Mouse (Mus musculus) midbrain, embryonic 14.5 days (tissue): ENCODE measurements around the gene Mfge8. TPM values are rescaled to one million over a fixed set of nuclear protein-coding genes. Genes with fewer than 3 reads are reported as not detected.

Source experiments
- ATAC-seq: fragments of 200-750 bp; cut with Nextera tagmentation; 2 replicates; pipeline ENCODE4 v1.8.0; 2017; ENCODE audit warnings: moderate number of reproducible peaks, moderate library complexity; ENCODE audit not compliant: low FRiP score, low TSS enrichment
- DNase-seq: peaks from one replicate; pipeline ENCODE4 v3.0.0-alpha.2; 2015
- H3K27ac ChIP-seq: fragments of 300-500 bp; sonication (generic); replicated peaks from 2 replicates; pipeline ENCODE4 v1.5.1; 2014; ENCODE audit warnings: mild to moderate bottlenecking, low read depth, low read length, moderate library complexity
- H3K27me3 ChIP-seq: fragments of 300-500 bp; sonication (generic); 2 replicates; pipeline ENCODE4 v1.6.1; 2014; ENCODE audit warnings: low read length, control low read depth, mixed read lengths; ENCODE audit not compliant: control insufficient read depth, insufficient read depth
- H3K36me3 ChIP-seq: fragments of 300-500 bp; sonication (generic); 2 replicates; pipeline ENCODE4 v1.6.1; 2014; ENCODE audit warnings: low read length, control low read depth; ENCODE audit not compliant: control insufficient read depth, insufficient read depth
- H3K4me1 ChIP-seq: fragments of 300-500 bp; sonication (generic); 2 replicates; pipeline ENCODE4 v1.6.1; 2014; ENCODE audit warnings: mild to moderate bottlenecking, antibody characterized with exemption, low read length, control low read depth; ENCODE audit not compliant: control insufficient read depth, insufficient read depth
- H3K4me2 ChIP-seq: fragments of 300-500 bp; sonication (generic); 2 replicates; pipeline ENCODE4 v1.6.1; 2014; ENCODE audit warnings: mild to moderate bottlenecking, low read length, moderate library complexity
- H3K4me3 ChIP-seq: fragments of 300-500 bp; sonication (generic); replicated peaks from 2 replicates; pipeline ENCODE4 v1.5.1; 2014; ENCODE audit warnings: low read depth, low read length
- H3K9ac ChIP-seq: fragments of 300-500 bp; sonication (generic); replicated peaks from 2 replicates; pipeline ENCODE4 v1.6.1; 2014; ENCODE audit warnings: mild to moderate bottlenecking, low read length, moderate library complexity
- H3K9me3 ChIP-seq: fragments of 300-500 bp; sonication (generic); 2 replicates; pipeline ENCODE4 v1.6.1; 2016; ENCODE audit warnings: low read length, control low read depth, mixed read lengths; ENCODE audit not compliant: control insufficient read depth
- WGBS: fragments of 180-500 bp; shearing (Covaris S2); extraction: QIAGEN DNeasy Blood & Tissue Kit; methylation state at CpG from one replicate; pipeline ENCODE4 v1.1.7; 2014; 5-methylcytosine and 5-hydroxymethylcytosine counted together
- polyA plus RNA-seq: library from polyadenylated mRNA; unstranded; fragments of >200 nt; fragmentation: Nextera tagmentation; extraction: Ambion mirVana; gene quantifications from 2 replicates; pipeline ENCODE4 v1.2.1, GENCODE M21; 2014

The Mfge8 gene
- polyA plus RNA-seq, 1 experiment from 2014 or later: 93.5 TPM

DNA sequence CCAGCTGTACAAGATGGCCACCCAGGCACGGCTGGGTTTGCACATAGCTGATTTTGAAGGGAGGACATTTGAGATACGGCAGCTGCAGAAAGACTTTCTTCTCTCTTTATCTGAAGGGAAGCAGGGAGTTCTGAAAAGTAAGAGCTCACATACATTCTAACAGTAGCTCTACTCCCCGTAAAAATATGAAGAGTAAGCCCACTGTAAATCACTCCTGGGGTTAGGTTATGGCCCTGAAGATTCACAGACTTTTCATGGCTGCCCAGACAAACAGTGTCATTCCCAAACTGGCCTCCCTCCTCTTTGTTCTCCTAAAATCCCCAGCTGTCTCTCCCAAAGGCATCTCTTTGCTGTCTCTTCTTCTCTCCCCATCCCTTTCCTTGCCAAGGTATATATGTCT, 24.9 kb upstream of the Mfge8 start:
- DNase-seq (no peak), ATAC-seq (no peak)
- H3K9ac ChIP-seq: no peak overlapping the region
- H3K36me3 ChIP-seq: no peaks in the 10 kb centered on the region
- no peaks in the 10 kb centered on the region for H3K4me1 ChIP-seq
- no peaks in the 10 kb centered on the region for H3K9me3 ChIP-seq
- H3K27me3 ChIP-seq: no peaks in the 10 kb centered on the region
- H3K4me2 ChIP-seq: no peak overlapping the region
- H3K4me3 ChIP-seq: no peak overlapping the region
- no peak overlapping the region for H3K27ac ChIP-seq
- WGBS: 79% methylated on average over 3 of the region's 3 CpGs

DNA sequence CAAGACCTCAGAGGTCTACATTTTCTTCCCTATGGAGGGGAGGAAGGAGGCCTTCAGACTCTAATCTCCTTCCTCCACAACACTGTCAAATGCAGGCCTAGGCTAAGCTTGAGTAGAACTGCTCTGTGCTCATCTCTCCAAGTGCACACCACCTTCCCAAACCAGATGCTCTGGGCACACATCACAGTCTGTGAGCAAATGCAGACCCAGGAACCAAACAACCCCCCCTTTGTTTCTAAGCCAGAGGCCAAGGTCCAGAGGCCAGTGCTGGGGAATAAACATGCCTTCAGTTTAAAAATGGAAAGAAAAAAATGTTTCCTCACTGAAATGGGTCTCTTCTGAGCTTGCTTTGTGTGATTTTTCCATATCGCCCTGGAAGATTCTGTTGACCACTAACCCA, 22.9 kb upstream of the Mfge8 start:
- ATAC-seq (no peak), DNase-seq (no peak)
- no peaks in the 10 kb centered on the region for H3K4me1 ChIP-seq
- H3K9me3 ChIP-seq: no peaks in the 10 kb centered on the region
- H3K27me3 ChIP-seq: no peaks in the 10 kb centered on the region
- H3K4me2 ChIP-seq: no peak overlapping the region
- no peak overlapping the region for H3K4me3 ChIP-seq
- H3K36me3 ChIP-seq: no peaks in the 10 kb centered on the region
- H3K27ac ChIP-seq: no peak overlapping the region
- H3K9ac ChIP-seq: no peak overlapping the region
- WGBS: 93% methylated on average over 1 of the region's 1 CpGs

DNA sequence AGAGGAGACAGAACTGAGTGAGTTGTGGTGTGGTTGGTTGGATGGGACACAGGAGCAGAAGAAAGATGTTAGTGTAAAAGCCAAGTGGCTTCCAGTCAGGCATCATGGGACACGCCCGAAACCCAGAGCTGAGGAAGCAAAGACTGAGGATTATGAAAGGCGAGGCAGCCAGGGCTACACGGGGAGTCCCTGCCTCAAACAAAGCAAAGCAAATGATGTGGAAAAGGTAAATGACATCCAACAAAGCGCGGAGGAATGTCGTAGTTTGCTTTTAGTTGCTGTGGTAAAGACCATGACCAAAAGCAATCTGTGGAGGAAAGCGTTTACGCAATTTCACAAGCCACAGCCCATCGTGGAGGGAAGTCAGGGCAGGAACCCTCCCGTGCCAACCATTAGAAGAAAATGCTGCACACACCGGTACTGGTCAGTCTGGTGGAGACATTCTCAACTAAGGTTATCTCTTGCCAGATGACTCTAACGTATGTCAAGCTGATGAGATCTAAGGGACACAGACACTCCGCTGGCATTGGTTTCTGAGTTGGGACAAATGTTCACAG, 18.2 kb upstream of the Mfge8 start:
- no peaks in the 10 kb centered on the region for H3K9me3 ChIP-seq
- H3K4me3 ChIP-seq: no peak overlapping the region
- H3K4me1 ChIP-seq: no peaks in the 10 kb centered on the region
- no peaks in the 10 kb centered on the region for H3K27me3 ChIP-seq
- no peak overlapping the region for H3K9ac ChIP-seq
- DNase-seq (no peak), ATAC-seq (no peak)
- H3K27ac ChIP-seq: no peak overlapping the region
- H3K36me3 ChIP-seq: no peaks in the 10 kb centered on the region
- no peak overlapping the region for H3K4me2 ChIP-seq
- WGBS: 49% methylated on average over 14 of the region's 14 CpGs

DNA sequence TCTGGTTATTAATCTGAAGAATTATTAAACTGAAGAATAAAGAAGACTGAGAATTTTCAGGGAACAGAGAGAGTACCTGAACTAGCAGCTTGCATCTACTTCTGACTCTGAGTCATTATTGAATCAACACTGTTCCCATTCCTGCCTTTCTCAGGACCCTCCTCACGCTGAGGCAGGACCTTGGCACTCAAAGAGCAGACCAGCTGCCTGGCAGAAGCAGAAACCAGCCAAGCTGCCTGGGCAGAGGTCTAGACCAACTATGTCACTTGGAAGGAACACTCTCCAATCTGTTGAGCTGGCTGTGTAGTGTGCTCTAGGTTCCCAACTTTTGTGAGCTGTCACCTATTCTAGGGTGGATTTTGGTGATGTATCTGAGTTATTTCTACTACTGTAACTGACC, 10.5 kb upstream of the Mfge8 start:
- H3K4me1 ChIP-seq: no peaks in the 10 kb centered on the region
- H3K9me3 ChIP-seq: no peaks in the 10 kb centered on the region
- H3K27ac ChIP-seq: no peak overlapping the region
- no peaks in the 10 kb centered on the region for H3K36me3 ChIP-seq
- no peak overlapping the region for H3K9ac ChIP-seq
- no peak overlapping the region for H3K4me3 ChIP-seq
- DNase-seq (no peak), ATAC-seq (no peak)
- no peak overlapping the region for H3K4me2 ChIP-seq
- 87% methylated on average over 1 of the region's 1 CpGs for WGBS
- no peaks in the 10 kb centered on the region for H3K27me3 ChIP-seq

DNA sequence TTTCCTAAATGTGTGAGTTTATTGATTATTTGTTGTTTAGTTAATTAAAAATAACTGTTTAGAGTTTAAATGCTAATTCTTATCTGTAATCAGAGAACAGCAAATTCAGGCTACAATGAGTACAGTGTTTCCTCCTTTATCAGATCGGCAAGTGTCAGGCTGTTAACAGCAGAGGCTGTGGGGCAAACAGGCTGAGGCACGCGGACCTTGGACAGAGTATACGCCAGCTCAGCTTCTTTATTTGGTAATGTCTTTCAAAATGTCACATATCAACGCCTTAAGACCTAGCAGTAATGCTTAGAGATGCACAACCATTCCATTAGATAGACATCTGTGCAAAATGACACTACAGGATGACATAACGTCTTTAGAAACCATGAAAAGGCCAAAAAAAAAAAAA, 662 bp upstream of the Mfge8 start:
- Histone ChIP-seq H3K9me3 (no peaks in the 10 kb centered on the region), H3K36me3 (no peaks in the 10 kb centered on the region), H3K9ac (no peak overlapping the region; the same call in 1 of the 2 replicates), H3K4me2 (peak overlapping the region; percentile 82; the same call in 1 of the 2 replicates), H3K27me3 (no peaks in the 10 kb centered on the region), H3K4me1 (0 out of 2 replicates have a peak, but pooled peaks cover 10% of the 10 kb centered on the region), H3K4me3 (no peak overlapping the region), H3K27ac (no peak overlapping the region)
- no peak for ATAC-seq
- DNase-seq: no peak
- 73% methylated on average over 6 of the region's 6 CpGs for WGBS

DNA sequence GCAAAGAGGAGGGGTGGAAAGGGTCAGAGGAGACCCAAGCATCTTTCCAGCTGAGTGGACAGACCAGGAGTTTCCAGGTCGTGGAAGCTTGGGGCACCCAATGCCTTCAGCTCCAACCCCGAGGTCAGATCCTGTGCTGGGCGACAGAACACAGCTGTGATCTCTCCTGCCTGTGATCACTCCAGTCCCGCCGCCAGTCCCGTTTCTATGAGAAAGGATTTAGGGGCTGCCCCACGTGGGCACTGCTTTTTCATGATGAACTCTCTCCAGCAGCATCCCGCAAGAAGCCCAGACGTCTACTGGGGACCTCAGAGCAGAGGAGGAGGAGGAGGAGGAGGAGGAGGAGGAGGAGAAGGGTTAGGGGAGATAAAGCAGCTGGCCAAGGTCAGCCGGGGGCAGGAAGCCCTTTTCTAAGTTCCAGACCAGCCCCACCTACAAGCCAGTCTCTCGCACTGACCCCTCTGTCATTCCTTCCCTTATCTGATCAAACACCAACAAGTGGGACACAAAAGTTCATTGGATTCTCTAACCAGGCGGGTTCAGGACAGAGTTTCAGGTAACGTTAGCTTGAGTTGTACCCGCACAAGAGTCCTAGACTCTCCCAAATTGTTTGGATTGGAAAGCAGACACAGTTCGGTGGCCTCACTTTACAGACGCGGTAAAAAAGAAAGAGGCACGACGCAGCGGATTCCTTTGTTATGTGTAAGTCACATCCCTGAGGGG, 768 bp downstream of the Mfge8 start:
- Histone ChIP-seq H3K4me1 (0 out of 2 replicates have a peak, but pooled peaks cover 10% of the 10 kb centered on the region), H3K27me3 (no peaks in the 10 kb centered on the region), H3K27ac (no peak overlapping the region), H3K9me3 (no peaks in the 10 kb centered on the region), H3K36me3 (no peaks in the 10 kb centered on the region), H3K9ac (no peak overlapping the region; the same call in 1 of the 2 replicates), H3K4me2 (peak overlapping the region; percentile 82), H3K4me3 (peak overlapping the region; percentile 47)
- DNase-seq (peak; percentile 36), ATAC-seq (no peak)
- WGBS: 2% methylated on average over 20 of the region's 20 CpGs

DNA sequence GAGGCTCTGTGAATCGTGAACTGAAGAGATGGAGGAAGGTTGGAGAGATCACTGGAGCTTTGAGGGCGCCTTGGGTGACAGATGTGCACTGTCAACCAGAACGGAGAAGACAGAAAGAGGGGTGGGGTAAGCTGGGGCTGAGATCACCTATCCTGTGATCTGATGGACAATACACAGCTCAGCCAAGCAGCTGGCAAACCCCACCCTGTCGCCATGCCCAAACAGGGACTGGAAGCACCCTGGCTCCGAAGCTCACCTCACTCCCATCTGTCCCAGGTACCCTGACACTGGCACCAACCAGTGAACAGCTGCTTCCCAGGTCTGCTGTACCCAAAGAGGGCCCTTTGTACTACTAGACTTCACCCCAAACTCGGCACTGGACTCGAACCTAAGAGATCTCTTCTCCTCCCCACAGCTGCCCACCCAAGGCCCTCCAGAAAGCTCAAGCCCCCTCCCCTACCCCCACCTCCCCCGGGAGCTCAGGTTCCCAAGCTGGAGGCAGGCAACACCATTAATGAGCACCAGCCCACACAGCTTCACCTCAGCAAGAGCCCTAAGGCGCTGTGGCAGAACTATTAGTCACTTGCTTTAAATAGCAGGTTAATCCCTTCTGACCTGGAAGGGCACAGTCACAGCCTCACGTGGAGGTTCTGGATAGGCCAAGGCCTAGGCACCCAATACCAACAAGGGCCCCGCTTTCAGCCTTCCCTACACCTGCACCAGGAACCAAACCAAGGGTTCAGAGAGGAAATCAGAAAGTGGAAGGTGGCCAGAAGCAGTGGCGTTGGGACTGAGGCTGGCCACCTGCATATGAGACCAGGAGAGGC, 1.6 kb downstream of the Mfge8 start:
- Histone ChIP-seq H3K27ac (no peak overlapping the region), H3K9me3 (no peaks in the 10 kb centered on the region), H3K27me3 (no peaks in the 10 kb centered on the region), H3K4me1 (0 out of 2 replicates have a peak, but pooled peaks cover 10% of the 10 kb centered on the region), H3K4me3 (no peak overlapping the region), H3K9ac (no peak overlapping the region), H3K4me2 (peak overlapping the region; percentile 82), H3K36me3 (no peaks in the 10 kb centered on the region)
- DNase-seq (no peak), ATAC-seq (no peak)
- 55% methylated on average over 12 of the region's 12 CpGs for WGBS

DNA sequence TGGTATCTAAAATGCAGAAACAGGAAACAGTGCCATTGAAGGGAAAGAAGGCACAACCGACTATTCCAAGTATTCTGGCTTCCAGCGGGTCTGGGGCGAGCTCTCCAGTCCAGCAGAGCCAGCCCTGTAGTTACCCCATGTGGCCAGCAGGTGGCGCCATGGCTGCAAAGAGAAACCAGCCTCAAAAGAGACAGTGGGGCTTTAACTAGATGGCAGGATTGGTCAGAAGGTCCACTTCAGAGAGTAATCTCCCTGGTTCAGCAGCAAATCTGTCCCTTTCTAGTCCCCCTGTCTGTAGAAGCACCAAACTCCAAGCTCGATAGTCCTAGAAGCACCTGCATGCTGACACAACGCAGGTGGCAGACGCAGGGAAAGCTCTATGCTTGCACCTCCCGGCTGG, 8.0 kb downstream of the Mfge8 start:
- Histone ChIP-seq H3K4me1 (no peaks in the 10 kb centered on the region), H3K4me2 (no peak overlapping the region), H3K4me3 (no peak overlapping the region), H3K9me3 (no peaks in the 10 kb centered on the region), H3K27ac (no peak overlapping the region), H3K36me3 (no peaks in the 10 kb centered on the region), H3K9ac (no peak overlapping the region), H3K27me3 (no peaks in the 10 kb centered on the region)
- DNase-seq (peak; percentile 89), ATAC-seq (no peak)
- WGBS: 33% methylated on average over 8 of the region's 8 CpGs
